8 mouse cellular contexts compared by ENCODE assay signal in genomic region chr10:100487097-100487978, GRCm38 (mm10). TPM values are rescaled to one million over a fixed set of nuclear protein-coding genes. Genes with fewer than 3 reads are reported as not detected.
DNase-seq lines count a peak whose midpoint lies in the region; ATAC-seq lines count a peak whose summit lies in the region.

Gene Tmtc3 (minus strand): TSS chr10:100487350.
Gene Cep290 (plus strand): TSS chr10:100487558.

- H3K9ac ChIP-seq in forebrain, embryonic 14.5 days (ENCODE audit: low read length) = peak within 1 kb of the TSS; percentile 84
- H3K9ac ChIP-seq in neural tube, embryonic 15.5 days (replicated peaks) = peak within 1 kb of the TSS; percentile 77

- no peaks in the 10 kb centered on the region for H3K36me3 ChIP-seq in forebrain, embryonic 14.5 days (ENCODE audit: control insufficient read depth, insufficient read depth, low read length)
- 0 out of 2 replicates have a peak, but pooled peaks cover 2% of the 10 kb centered on the region for H3K36me3 ChIP-seq in neural tube, embryonic 15.5 days

- DNase-seq in ES-CJ7 (ENCODE audit: low read depth, low spot score) = peak; percentile 99
- DNase-seq in cerebellum, adult 11 months = peak; percentile 93
- peak; percentile 99 for DNase-seq in forebrain, embryonic 14.5 days (ENCODE audit: low spot score)
- DNase-seq in heart, postnatal 14 days = peak; percentile 92 to 93
- peak; percentile 96 for DNase-seq in layer of hippocampus, adult 11-12 months (ENCODE audit: low spot score)
- peak; percentile 97 to 98 for DNase-seq in lung, adult 18-20 months
- peak; percentile 96 for DNase-seq in testis, postnatal 14 days (ENCODE audit: low spot score)

- H3K4me3 ChIP-seq in forebrain, embryonic 14.5 days (ENCODE audit: low read depth, low read length) = peak within 1 kb of the TSS; percentile 83
- peak within 1 kb of the TSS; percentile 72 for H3K4me3 ChIP-seq in neural tube, embryonic 15.5 days (replicated peaks)

- H3K27ac ChIP-seq in forebrain, embryonic 14.5 days (ENCODE audit: low read depth, low read length) = 0 out of 2 replicates have a peak within 1 kb of the TSS, but pooled peaks have one; percentile 48
- peak within 1 kb of the TSS; percentile 81 for H3K27ac ChIP-seq in neural tube, embryonic 15.5 days (replicated peaks)

- WGBS in forebrain, embryonic 14.5 days = under 1% methylated on average over 61 of the region's 63 CpGs
- under 1% methylated on average over 63 of the region's 63 CpGs for WGBS in neural tube, embryonic 15.5 days

- H3K4me2 ChIP-seq in forebrain, embryonic 14.5 days (ENCODE audit: low read length) = peak within 1 kb of the TSS; percentile 79
- peak within 1 kb of the TSS; percentile 77 for H3K4me2 ChIP-seq in neural tube, embryonic 15.5 days

- ATAC-seq in forebrain, embryonic 14.5 days = peak; percentile 98
- ATAC-seq in neural tube, embryonic 15.5 days (ENCODE audit: low FRiP score) = peak; percentile 99

- intact Hi-C loops in heart, postnatal 14 days (cut with DNase I) = no loop called here

- H3K9me3 ChIP-seq in forebrain, embryonic 14.5 days (replicated peaks; ENCODE audit: control insufficient read depth, low read length) = no peaks in the 10 kb centered on the region
- H3K9me3 ChIP-seq in neural tube, embryonic 15.5 days (replicated peaks) = no peaks in the 10 kb centered on the region

- no peaks in the 10 kb centered on the region; the same call in 1 of the 2 replicates for H3K4me1 ChIP-seq in forebrain, embryonic 14.5 days (ENCODE audit: control insufficient read depth, insufficient read depth, low read length)
- peaks cover 12% of the 10 kb centered on the region for H3K4me1 ChIP-seq in neural tube, embryonic 15.5 days

- H3K27me3 ChIP-seq in forebrain, embryonic 14.5 days (replicated peaks; ENCODE audit: control insufficient read depth, insufficient read depth, low read length) = no peaks in the 10 kb centered on the region
- H3K27me3 ChIP-seq in neural tube, embryonic 15.5 days (replicated peaks) = no peaks in the 10 kb centered on the region

RNA-seq across cellular contexts. Expression of gene Tmtc3, which starts in this region (rescaled TPM):
- 6.6 and 9.7 TPM in 2 replicates for polyA plus RNA-seq in forebrain, embryonic 14.5 days (2014; fragmentation: Nextera tagmentation; extraction: Ambion mirVana)
- total RNA-seq in heart, postnatal 14 days (2021) = 10 to 100 TPM; 13.8 to 17.6 TPM
- polyA plus RNA-seq in neural tube, embryonic 15.5 days (2015; fragmentation: Nextera tagmentation; extraction: Ambion mirVana) = 10.5 and 10.8 TPM in 2 replicates

RNA-seq across cellular contexts. Expression of gene Cep290, which starts in this region (rescaled TPM):
- 4.9 and 6.0 TPM in 2 replicates for polyA plus RNA-seq in forebrain, embryonic 14.5 days (2014; fragmentation: Nextera tagmentation; extraction: Ambion mirVana)
- total RNA-seq in heart, postnatal 14 days (2021) = 1 to 10 TPM; 3.3 to 3.7 TPM
- 5.7 and 5.9 TPM in 2 replicates for polyA plus RNA-seq in neural tube, embryonic 15.5 days (2015; fragmentation: Nextera tagmentation; extraction: Ambion mirVana)

Comparison
In these comparisons a context has a peak if more than half of its experiments do, and no peak if none do; other contexts are left out.
1. Peak in every context shown above with its lines: DNase-seq, ATAC-seq, H3K4me3 ChIP-seq and H3K27ac ChIP-seq.